Mouse (Mus musculus) megakaryocyte-erythroid progenitor cell, adult 5-6 weeks (primary cell): Measurements from ENCODE around the gene Ckap2l. TPM values are rescaled to one million over a fixed set of nuclear protein-coding genes. Genes with fewer than 3 reads are reported as not detected.

Source experiments
- ATAC-seq: replicated peaks from 2 replicates; pipeline ENCODE4 v1.8.0; 2016; ENCODE audit warnings: mild to moderate bottlenecking, inconsistent platforms; ENCODE audit not compliant: severe bottlenecking, poor library complexity, low FRiP score, low TSS enrichment
- total RNA-seq, 2 experiments: library from RNA; stranded (forward) in 1 of 2; stranded (reverse) in 1 of 2; fragments of 200-1000, 215-1000 nt in 1 of 2; fragments of >200 nt in 1 of 2; fragmentation: Nextera tagmentation in 1 of 2; gene quantifications; 2 replicates each; pipeline ENCODE4 v1.2.3; 2014 to 2017

The Ckap2l gene
- total RNA-seq, 2 experiments from 2014 or later = 54.2 to 64.8 TPM

- ATAC-seq = no peak
Measured at GRCm38 (mm10) chr2:129269161-129269643, 27.8 kb downstream of the Ckap2l start.

- ATAC-seq = no peak
Measured at GRCm38 (mm10) chr2:129267738-129268137, 29.3 kb downstream of the Ckap2l start.

- ATAC-seq = no peak
Measured at GRCm38 (mm10) chr2:129265316-129265715, 31.7 kb downstream of the Ckap2l start.

- no peak for ATAC-seq
Measured at GRCm38 (mm10) chr2:129263073-129263472, 33.9 kb downstream of the Ckap2l start.

- no peak for ATAC-seq
Measured at GRCm38 (mm10) chr2:129261151-129261794, 35.7 kb downstream of the Ckap2l start.

- no peak for ATAC-seq
Measured at GRCm38 (mm10) chr2:129260646-129261045, 36.4 kb downstream of the Ckap2l start.

GRCm38 (mm10) chr2:129258475-129259211 is 38.4 kb downstream of the Ckap2l start:
- peak; percentile 71 for ATAC-seq

- no peak for ATAC-seq
Measured at GRCm38 (mm10) chr2:129258056-129258455, 39.0 kb downstream of the Ckap2l start.

GRCm38 (mm10) chr2:129256006-129256405 is 41.0 kb downstream of the Ckap2l start:
- ATAC-seq = no peak

GRCm38 (mm10) chr2:129254076-129254475 is 42.9 kb downstream of the Ckap2l start:
- no peak for ATAC-seq

- no peak for ATAC-seq
Measured at GRCm38 (mm10) chr2:129253631-129253970, 43.4 kb downstream of the Ckap2l start.

GRCm38 (mm10) chr2:129252836-129253630 is 44.0 kb downstream of the Ckap2l start:
- peak; percentile 30; the same call in 1 of the 2 replicates for ATAC-seq

- ATAC-seq = no peak
Measured at GRCm38 (mm10) chr2:129249321-129249720, 47.7 kb downstream of the Ckap2l start.

- ATAC-seq = no peak
Measured at GRCm38 (mm10) chr2:129247707-129248121, 49.3 kb downstream of the Ckap2l start.

- ATAC-seq = no peak
Measured at GRCm38 (mm10) chr2:129246924-129247323, 50.1 kb downstream of the Ckap2l start.

GRCm38 (mm10) chr2:129246436-129246835 is 50.6 kb downstream of the Ckap2l start:
- no peak for ATAC-seq

GRCm38 (mm10) chr2:129245618-129246017 is 51.4 kb downstream of the Ckap2l start:
- no peak for ATAC-seq

- no peak for ATAC-seq
Measured at GRCm38 (mm10) chr2:129244446-129245120, 52.4 kb downstream of the Ckap2l start.

- ATAC-seq = no peak
Measured at GRCm38 (mm10) chr2:129243786-129244185, 53.2 kb downstream of the Ckap2l start.

- peak; percentile 75 for ATAC-seq
Measured at GRCm38 (mm10) chr2:129243005-129243404, 54.0 kb downstream of the Ckap2l start.
